Mouse (Mus musculus) Muller cell, postnatal 12 days (primary cell): ENCODE data around the gene Kcnh5.

Source experiments
- DNase-seq: peaks from one replicate; pipeline ENCODE4 v3.0.0-alpha.2; 2015; ENCODE audit errors: inconsistent ontology term

Gene Kcnh5

GRCm38 (mm10) chr12:74952661-74953060 is 224.5 kb downstream of the Kcnh5 start:
- DNase-seq = peak; percentile 96

GRCm38 (mm10) chr12:74951124-74952115 is 225.7 kb downstream of the Kcnh5 start:
- peak; percentile 80 for DNase-seq

- DNase-seq = no peak
These were observed 275.8 kb downstream of the Kcnh5 start for GRCm38 (mm10) chr12:74901331-74901730.

GRCm38 (mm10) chr12:74900777-74901176 is 276.4 kb downstream of the Kcnh5 start:
- DNase-seq = no peak

- DNase-seq = no peak
These were observed 278.1 kb downstream of the Kcnh5 start for GRCm38 (mm10) chr12:74899055-74899454.

GRCm38 (mm10) chr12:74898211-74898610 is 278.9 kb downstream of the Kcnh5 start:
- no peak for DNase-seq

- no peak for DNase-seq
These were observed 282.2 kb downstream of the Kcnh5 start for GRCm38 (mm10) chr12:74894870-74895423.

GRCm38 (mm10) chr12:74889419-74889818 is 287.7 kb downstream of the Kcnh5 start:
- no peak for DNase-seq

- DNase-seq = no peak
These were observed 290.1 kb downstream of the Kcnh5 start for GRCm38 (mm10) chr12:74887064-74887463.

GRCm38 (mm10) chr12:74881344-74881743 is 295.8 kb downstream of the Kcnh5 start:
- DNase-seq = no peak

- peak; percentile 73 for DNase-seq
These were observed 321.5 kb downstream of the Kcnh5 start for GRCm38 (mm10) chr12:74855666-74856065.

- DNase-seq = peak; percentile 8
These were observed 322.9 kb downstream of the Kcnh5 start for GRCm38 (mm10) chr12:74854263-74854662.

- DNase-seq = no peak
These were observed 326.8 kb downstream of the Kcnh5 start for GRCm38 (mm10) chr12:74850323-74850722.

GRCm38 (mm10) chr12:74849912-74850311 is 327.2 kb downstream of the Kcnh5 start:
- DNase-seq = no peak

GRCm38 (mm10) chr12:74848611-74849347 is 328.4 kb downstream of the Kcnh5 start:
- no peak for DNase-seq
